Mouse (Mus musculus): ENCODE results near the gene Ddhd1. TPM values are rescaled to one million over a fixed set of nuclear protein-coding genes. Genes with fewer than 3 reads are reported as not detected.

Gene Ddhd1
- total and polyA plus RNA-seq, 3 experiments = 7.8 to 18.4 (median 12.7) TPM

DNA sequence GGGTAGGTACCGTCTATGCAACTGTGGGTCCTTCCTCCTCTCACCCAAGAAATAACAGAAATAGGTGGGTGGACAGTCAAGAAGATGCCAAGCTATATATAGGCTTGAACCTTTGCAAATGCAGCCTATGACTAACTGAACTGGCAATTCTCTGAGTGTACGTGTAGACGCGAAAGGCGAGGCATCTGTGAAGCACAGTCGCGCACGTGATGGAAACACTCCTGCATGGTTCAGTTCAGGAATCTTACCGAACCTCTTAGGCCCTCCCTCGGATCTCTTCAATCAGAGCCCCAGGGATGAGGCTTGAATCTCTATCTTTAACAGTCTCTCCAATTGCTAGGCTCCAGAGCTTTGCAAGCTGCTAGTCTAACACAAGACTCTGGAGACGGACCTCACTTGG is 10.3 kb downstream of the Ddhd1 start:
- in situ Hi-C loops (cut with MboI; ENCODE audit: low pct_ligation_motif_present, low pct_unique_long_range_greater_than_20kb, low sequenced_read_pairs) (no loop called here), dilution Hi-C loops (cut with MboI; ENCODE audit: extremely low pct_ligation_motif_present, extremely low pct_unique_long_range_greater_than_20kb, low sequenced_read_pairs) (no loop called here)
- H3K79me2 ChIP-seq (replicated peaks; ENCODE audit: control insufficient read depth, extremely low read depth, insufficient read depth, poor library complexity, severe bottlenecking) = no peaks in the 10 kb centered on the region; the same call in 1 of the 2 replicates
- H3K36me3 ChIP-seq (replicated peaks in 1 of 2; ENCODE audit: control insufficient read depth in 1 of 2, insufficient read depth in 1 of 2, low read length in 1 of 2) = peaks cover 0 to 31% of the 10 kb centered on the region in 2 experiments
- H3K4me1 ChIP-seq (ENCODE audit: control insufficient read depth in 1 of 2, insufficient read depth in 2 of 2) = peaks cover 4 to 31% of the 10 kb centered on the region in 2 experiments; a peak in 3 of 4 replicates
- no peak for TF ChIP-seq PAX5 (IDR thresholded peaks at IDR 0.05; ENCODE audit: low read length)
- TF ChIP-seq ELF1 (IDR thresholded peaks at IDR 0.05; ENCODE audit: low read depth, low read length) = no peak
- TF ChIP-seq E2F4 (IDR thresholded peaks at IDR 0.05; ENCODE audit: insufficient replicate concordance, low read depth, low read length) = no peak
- no peak for TF ChIP-seq TCF12 (IDR thresholded peaks at IDR 0.05; ENCODE audit: low read depth, low read length)
- no peak for TF ChIP-seq MAFK (IDR thresholded peaks at IDR 0.05; ENCODE audit: insufficient replicate concordance, low read length)
- TF ChIP-seq NRF1 (IDR thresholded peaks at IDR 0.05; ENCODE audit: low read depth, low read length) = no peak
- TF ChIP-seq ZKSCAN1 (IDR thresholded peaks at IDR 0.05; ENCODE audit: borderline replicate concordance, low read depth, low read length) = no peak
- TF ChIP-seq MYC (IDR thresholded peaks at IDR 0.05; ENCODE audit: low read depth, low read length) = no peak
- TF ChIP-seq MEF2A (IDR thresholded peaks at IDR 0.05; ENCODE audit: borderline replicate concordance, low read depth, low read length) = no peak
- no peak for TF ChIP-seq ZNF384 (IDR thresholded peaks at IDR 0.05; ENCODE audit: low read depth, low read length)
- TF ChIP-seq MAX (IDR thresholded peaks at IDR 0.05; ENCODE audit: low read length) = no peak
- no peak overlapping the region for H3K27ac ChIP-seq (ENCODE audit: insufficient read depth, low read depth)
- DNase-seq (ENCODE audit: extremely low read depth) = no peak
- no peaks in the 10 kb centered on the region for H3K9me3 ChIP-seq (replicated peaks; ENCODE audit: low read length)
- no peak overlapping the region for H3K4me2 ChIP-seq (ENCODE audit: insufficient read depth, low read depth, poor library complexity, severe bottlenecking)
- no peak overlapping the region for H3K4me3 ChIP-seq (replicated peaks in 1 of 3; ENCODE audit: low read depth in 2 of 3, low read length in 2 of 3, poor library complexity in 1 of 3)
- no peaks in the 10 kb centered on the region for H3K27me3 ChIP-seq (replicated peaks)
- H3K9ac ChIP-seq (ENCODE audit: insufficient read depth, low read depth) = no peak overlapping the region

DNA sequence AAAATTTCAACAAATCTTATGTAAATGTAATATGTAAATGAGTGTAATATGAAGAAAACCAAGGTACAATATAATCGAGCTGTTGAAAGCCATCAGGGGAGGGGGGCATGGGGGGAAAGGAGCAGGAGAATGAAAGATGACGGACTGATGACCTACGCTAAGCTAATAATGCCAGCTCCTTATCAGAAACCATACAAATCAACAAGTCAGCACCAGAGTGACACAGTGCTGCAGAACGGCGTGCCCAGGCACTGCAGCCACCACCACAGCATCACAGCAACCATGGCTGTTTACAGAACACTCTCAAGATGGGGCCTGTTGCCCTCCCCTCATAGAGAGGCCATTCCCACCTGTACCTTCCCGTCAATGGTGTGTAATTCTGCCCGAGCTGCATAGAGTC is 10.8 kb downstream of the Ddhd1 start:
- Histone ChIP-seq H3K4me2 (ENCODE audit: insufficient read depth, low read depth, poor library complexity, severe bottlenecking) (no peak overlapping the region), H3K4me3 (replicated peaks in 1 of 3; ENCODE audit: low read depth in 2 of 3, low read length in 2 of 3, poor library complexity in 1 of 3) (no peak overlapping the region), H3K9me3 (replicated peaks; ENCODE audit: low read length) (no peaks in the 10 kb centered on the region), H3K9ac (ENCODE audit: insufficient read depth, low read depth) (no peak overlapping the region), H3K27ac (ENCODE audit: insufficient read depth, low read depth) (no peak overlapping the region), H3K4me1 (ENCODE audit: control insufficient read depth in 1 of 2, insufficient read depth in 2 of 2) (peaks cover 4 to 35% of the 10 kb centered on the region in 2 experiments), H3K36me3 (replicated peaks in 1 of 2; ENCODE audit: control insufficient read depth in 1 of 2, insufficient read depth in 1 of 2, low read length in 1 of 2) (peaks cover 0 to 31% of the 10 kb centered on the region in 2 experiments), H3K79me2 (replicated peaks; ENCODE audit: control insufficient read depth, extremely low read depth, insufficient read depth, poor library complexity, severe bottlenecking) (no peaks in the 10 kb centered on the region; the same call in 1 of the 2 replicates), H3K27me3 (replicated peaks) (no peaks in the 10 kb centered on the region)
- dilution Hi-C loops (cut with MboI; ENCODE audit: extremely low pct_ligation_motif_present, extremely low pct_unique_long_range_greater_than_20kb, low sequenced_read_pairs) = no loop called here
- in situ Hi-C loops (cut with MboI; ENCODE audit: low pct_ligation_motif_present, low pct_unique_long_range_greater_than_20kb, low sequenced_read_pairs) = no loop called here
- TF ChIP-seq MAX (IDR thresholded peaks at IDR 0.05; ENCODE audit: low read length) = no peak
- DNase-seq (ENCODE audit: extremely low read depth) = no peak

DNA sequence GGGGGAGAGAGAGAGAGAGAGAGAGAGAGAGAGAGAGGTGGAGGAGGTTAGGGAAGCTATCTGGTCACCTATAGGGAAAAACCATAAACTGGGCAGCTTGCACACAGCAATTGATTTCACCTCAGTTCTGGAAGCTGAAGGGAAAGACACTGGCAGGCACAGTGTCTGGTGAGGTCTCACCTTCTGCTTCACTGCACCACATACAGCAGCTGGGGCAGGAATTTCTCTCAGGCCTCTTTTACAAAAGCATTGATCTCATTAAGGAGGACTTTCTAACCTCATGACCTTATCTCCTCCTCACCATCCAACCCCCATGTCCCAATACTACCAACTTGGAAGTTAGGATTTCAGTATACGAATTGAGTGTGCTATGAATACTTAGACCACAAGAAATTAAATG is 13.2 kb downstream of the Ddhd1 start:
- Histone ChIP-seq H3K4me2 (ENCODE audit: insufficient read depth, low read depth, poor library complexity, severe bottlenecking) (no peak overlapping the region), H3K27ac (ENCODE audit: insufficient read depth, low read depth) (no peak overlapping the region), H3K4me1 (ENCODE audit: control insufficient read depth in 1 of 2, insufficient read depth in 2 of 2) (peaks cover 7 to 37% of the 10 kb centered on the region in 2 experiments), H3K4me3 (replicated peaks in 1 of 3; ENCODE audit: low read depth in 2 of 3, low read length in 2 of 3, poor library complexity in 1 of 3) (no peak overlapping the region), H3K9me3 (replicated peaks; ENCODE audit: low read length) (no peaks in the 10 kb centered on the region), H3K36me3 (replicated peaks in 1 of 2; ENCODE audit: control insufficient read depth in 1 of 2, insufficient read depth in 1 of 2, low read length in 1 of 2) (peaks cover 0 to 24% of the 10 kb centered on the region in 2 experiments), H3K27me3 (replicated peaks) (no peaks in the 10 kb centered on the region), H3K79me2 (replicated peaks; ENCODE audit: control insufficient read depth, extremely low read depth, insufficient read depth, poor library complexity, severe bottlenecking) (no peaks in the 10 kb centered on the region; the same call in 1 of the 2 replicates), H3K9ac (ENCODE audit: insufficient read depth, low read depth) (no peak overlapping the region)
- dilution Hi-C loops (cut with MboI; ENCODE audit: extremely low pct_ligation_motif_present, extremely low pct_unique_long_range_greater_than_20kb, low sequenced_read_pairs) (no loop called here), in situ Hi-C loops (cut with MboI; ENCODE audit: low pct_ligation_motif_present, low pct_unique_long_range_greater_than_20kb, low sequenced_read_pairs) (no loop called here)
- no peak for DNase-seq (ENCODE audit: extremely low read depth)
- TF ChIP-seq CHD1 (IDR thresholded peaks at IDR 0.05; ENCODE audit: low read depth, low read length) (no peak), EP300 (IDR thresholded peaks at IDR 0.05; ENCODE audit: low read length) (no peak), IRF4 (IDR thresholded peaks at IDR 0.05; ENCODE audit: low read depth, low read length) (no peak), UBTF (IDR thresholded peaks at IDR 0.05; ENCODE audit: low read depth, low read length) (no peak), MEF2A (IDR thresholded peaks at IDR 0.05; ENCODE audit: borderline replicate concordance, low read depth, low read length) (no peak), USF2 (conservative IDR thresholded peaks at IDR 0.05; ENCODE audit: low read depth, low read length) (no peak)

All from CH12.LX (cell line).